Mouse (Mus musculus): ENCODE data around the gene Prap1. TPM values are rescaled to one million over a fixed set of nuclear protein-coding genes. Genes with fewer than 3 reads are reported as not detected.
"Not testable (repeated sequence)": the region's sequence is repeated elsewhere in the genome, so short reads cannot be mapped to it uniquely, and the experiment has no call there.

Prap1 gene
- polyA plus RNA-seq, 1 experiment from 2014 or later = not detected

- not testable (repeated sequence) for H3K27me3 ChIP-seq (ENCODE audit: control insufficient read depth, insufficient read depth, low read length); H3K9me3 ChIP-seq (ENCODE audit: control insufficient read depth, low read length); DNase-seq (ENCODE audit: low spot score); H3K9ac ChIP-seq (ENCODE audit: low read length); H3K4me3 ChIP-seq (ENCODE audit: low read depth, low read length); ATAC-seq (replicated peaks; ENCODE audit: low FRiP score); H3K4me1 ChIP-seq (replicated peaks; ENCODE audit: control insufficient read depth, insufficient read depth, low read length); H3K27ac ChIP-seq (ENCODE audit: low read depth, low read length); H3K4me2 ChIP-seq (ENCODE audit: low read depth, low read length, severe bottlenecking); H3K36me3 ChIP-seq (ENCODE audit: control insufficient read depth, insufficient read depth, low read length)
- 91% methylated on average over 5 of the region's 7 CpGs for WGBS
Observed at GRCm38 (mm10) chr7:140134033-140134432, 40.8 kb downstream of the Prap1 start.

GRCm38 (mm10) chr7:140135106-140135770, 42.0 kb downstream of the Prap1 start:
- Histone ChIP-seq H3K9me3 (ENCODE audit: control insufficient read depth, low read length) (no peaks in the 10 kb centered on the region), H3K4me1 (replicated peaks; ENCODE audit: control insufficient read depth, insufficient read depth, low read length) (0 out of 2 replicates have a peak, but pooled peaks cover 2% of the 10 kb centered on the region), H3K4me2 (ENCODE audit: low read depth, low read length, severe bottlenecking) (no peak overlapping the region), H3K36me3 (ENCODE audit: control insufficient read depth, insufficient read depth, low read length) (no peaks in the 10 kb centered on the region), H3K9ac (ENCODE audit: low read length) (no peak overlapping the region), H3K27me3 (ENCODE audit: control insufficient read depth, insufficient read depth, low read length) (no peaks in the 10 kb centered on the region), H3K4me3 (ENCODE audit: low read depth, low read length) (no peak overlapping the region), H3K27ac (ENCODE audit: low read depth, low read length) (no peak overlapping the region)
- no peak for ATAC-seq (replicated peaks; ENCODE audit: low FRiP score)
- no peak for DNase-seq (ENCODE audit: low spot score)
- WGBS = 93% methylated on average over 5 of the region's 5 CpGs

- Histone ChIP-seq H3K9me3 (ENCODE audit: control insufficient read depth, low read length) (no peaks in the 10 kb centered on the region), H3K4me3 (ENCODE audit: low read depth, low read length) (peak within 1 kb of the TSS; percentile 72), H3K4me1 (replicated peaks; ENCODE audit: control insufficient read depth, insufficient read depth, low read length) (0 out of 2 replicates have a peak, but pooled peaks cover 2% of the 10 kb centered on the region), H3K27me3 (ENCODE audit: control insufficient read depth, insufficient read depth, low read length) (no peaks in the 10 kb centered on the region), H3K27ac (ENCODE audit: low read depth, low read length) (peak within 1 kb of the TSS; percentile 46; the same call in 1 of the 2 replicates), H3K9ac (ENCODE audit: low read length) (peak within 1 kb of the TSS; percentile 96), H3K36me3 (ENCODE audit: control insufficient read depth, insufficient read depth, low read length) (no peaks in the 10 kb centered on the region), H3K4me2 (ENCODE audit: low read depth, low read length, severe bottlenecking) (peak within 1 kb of the TSS; percentile 85)
- ATAC-seq (replicated peaks; ENCODE audit: low FRiP score) = peak; percentile 98
- peak; percentile 98 for DNase-seq (ENCODE audit: low spot score)
- 2% methylated on average over 39 of the region's 39 CpGs for WGBS
Observed at GRCm38 (mm10) chr7:140137135-140138020, 44.2 kb downstream of the Prap1 start, which contains the start of gene Mtg1. Mtg1 (plus strand) TSS chr7:140137564.

- Histone ChIP-seq H3K4me3 (ENCODE audit: low read depth, low read length) (peak overlapping the region; percentile 72), H3K9ac (ENCODE audit: low read length) (peak overlapping the region; percentile 96), H3K36me3 (ENCODE audit: control insufficient read depth, insufficient read depth, low read length) (no peaks in the 10 kb centered on the region), H3K27me3 (ENCODE audit: control insufficient read depth, insufficient read depth, low read length) (no peaks in the 10 kb centered on the region), H3K4me2 (ENCODE audit: low read depth, low read length, severe bottlenecking) (peak overlapping the region; percentile 85), H3K27ac (ENCODE audit: low read depth, low read length) (no peak overlapping the region), H3K4me1 (replicated peaks; ENCODE audit: control insufficient read depth, insufficient read depth, low read length) (0 out of 2 replicates have a peak, but pooled peaks cover 2% of the 10 kb centered on the region), H3K9me3 (ENCODE audit: control insufficient read depth, low read length) (no peaks in the 10 kb centered on the region)
- DNase-seq (ENCODE audit: low spot score) (no peak), ATAC-seq (replicated peaks; ENCODE audit: low FRiP score) (no peak)
- WGBS = 1% methylated on average over 8 of the region's 8 CpGs
Observed at GRCm38 (mm10) chr7:140138021-140138310, 44.8 kb downstream of the Prap1 start.

- H3K9ac ChIP-seq (ENCODE audit: low read length) = no peak overlapping the region
- H3K4me1 ChIP-seq (replicated peaks; ENCODE audit: control insufficient read depth, insufficient read depth, low read length) = 0 out of 2 replicates have a peak, but pooled peaks cover 2% of the 10 kb centered on the region
- no peaks in the 10 kb centered on the region for H3K36me3 ChIP-seq (ENCODE audit: control insufficient read depth, insufficient read depth, low read length)
- H3K9me3 ChIP-seq (ENCODE audit: control insufficient read depth, low read length) = no peaks in the 10 kb centered on the region
- no peaks in the 10 kb centered on the region for H3K27me3 ChIP-seq (ENCODE audit: control insufficient read depth, insufficient read depth, low read length)
- no peak overlapping the region for H3K4me2 ChIP-seq (ENCODE audit: low read depth, low read length, severe bottlenecking)
- 8% methylated on average over 14 of the region's 14 CpGs for WGBS
- H3K27ac ChIP-seq (ENCODE audit: low read depth, low read length) = no peak overlapping the region
- ATAC-seq (replicated peaks; ENCODE audit: low FRiP score) (0 out of 2 replicates have a peak, but pooled peaks have one; percentile 22), DNase-seq (ENCODE audit: low spot score) (peak; percentile 68)
- H3K4me3 ChIP-seq (ENCODE audit: low read depth, low read length) = no peak overlapping the region
Observed at GRCm38 (mm10) chr7:140141350-140141749, 48.2 kb downstream of the Prap1 start.

GRCm38 (mm10) chr7:140144550-140144949, 51.4 kb downstream of the Prap1 start:
- Histone ChIP-seq H3K4me1 (replicated peaks; ENCODE audit: control insufficient read depth, insufficient read depth, low read length) (no peaks in the 10 kb centered on the region), H3K36me3 (ENCODE audit: control insufficient read depth, insufficient read depth, low read length) (no peaks in the 10 kb centered on the region), H3K27ac (ENCODE audit: low read depth, low read length) (no peak overlapping the region), H3K4me2 (ENCODE audit: low read depth, low read length, severe bottlenecking) (no peak overlapping the region), H3K27me3 (ENCODE audit: control insufficient read depth, insufficient read depth, low read length) (no peaks in the 10 kb centered on the region), H3K4me3 (ENCODE audit: low read depth, low read length) (no peak overlapping the region), H3K9ac (ENCODE audit: low read length) (no peak overlapping the region), H3K9me3 (ENCODE audit: control insufficient read depth, low read length) (no peaks in the 10 kb centered on the region)
- no peak for DNase-seq (ENCODE audit: low spot score)
- WGBS = 88% methylated on average over 4 of the region's 4 CpGs
- ATAC-seq (replicated peaks; ENCODE audit: low FRiP score) = no peak

Other genes starting within 250 kb of the Prap1 start
- gene Kndc1, start 198.7 kb upstream of the Prap1 start, polyA plus RNA-seq (2014; fragmentation: Nextera tagmentation; extraction: Ambion mirVana) = 0.44 and 0.59 TPM in 2 replicates
- gene Utf1, start 149.6 kb upstream of the Prap1 start, polyA plus RNA-seq (2014; fragmentation: Nextera tagmentation; extraction: Ambion mirVana) = not detected in 2 replicates
- gene 6430531B16Rik, start 114.6 kb upstream of the Prap1 start, polyA plus RNA-seq (2014; fragmentation: Nextera tagmentation; extraction: Ambion mirVana) = 0.35 and 0.77 TPM in 2 replicates
- 3.0 and 3.6 TPM in 2 replicates for gene Adam8, start 100.8 kb upstream of the Prap1 start, polyA plus RNA-seq (2014; fragmentation: Nextera tagmentation; extraction: Ambion mirVana)
- gene Zfp511, start 57.0 kb upstream of the Prap1 start, polyA plus RNA-seq (2014; fragmentation: Nextera tagmentation; extraction: Ambion mirVana) = 42.6 and 48.2 TPM in 2 replicates
- gene Tubgcp2, start 56.7 kb upstream of the Prap1 start, polyA plus RNA-seq (2014; fragmentation: Nextera tagmentation; extraction: Ambion mirVana) = 75.6 and 78.0 TPM in 2 replicates
- gene Msx3, start 44.3 kb upstream of the Prap1 start, polyA plus RNA-seq (2014; fragmentation: Nextera tagmentation; extraction: Ambion mirVana) = 2.4 and 2.6 TPM in 2 replicates
- 7.2 and 7.9 TPM in 2 replicates for gene Caly, start 10.8 kb upstream of the Prap1 start, polyA plus RNA-seq (2014; fragmentation: Nextera tagmentation; extraction: Ambion mirVana)
- gene Fuom, start 9.0 kb downstream of the Prap1 start, polyA plus RNA-seq (2014; fragmentation: Nextera tagmentation; extraction: Ambion mirVana) = 13.5 and 15.8 TPM in 2 replicates
- gene Paox, start 22.4 kb downstream of the Prap1 start, polyA plus RNA-seq (2014; fragmentation: Nextera tagmentation; extraction: Ambion mirVana) = 12.4 and 13.0 TPM in 2 replicates
- 143 and 147 TPM in 2 replicates for gene Echs1, start 23.1 kb downstream of the Prap1 start, polyA plus RNA-seq (2014; fragmentation: Nextera tagmentation; extraction: Ambion mirVana)
- gene Mtg1, start 44.2 kb downstream of the Prap1 start, polyA plus RNA-seq (2014; fragmentation: Nextera tagmentation; extraction: Ambion mirVana) = 27.8 and 34.1 TPM in 2 replicates
- 0.68 and 0.71 TPM in 2 replicates for gene Sprn, start 61.5 kb downstream of the Prap1 start, polyA plus RNA-seq (2014; fragmentation: Nextera tagmentation; extraction: Ambion mirVana)
- gene Olfr522, start 71.4 kb downstream of the Prap1 start, polyA plus RNA-seq (2014; fragmentation: Nextera tagmentation; extraction: Ambion mirVana) = not detected in 2 replicates
- not detected in 2 replicates for gene Olfr523, start 79.8 kb downstream of the Prap1 start, polyA plus RNA-seq (2014; fragmentation: Nextera tagmentation; extraction: Ambion mirVana)
- not detected in 2 replicates for gene Olfr524, start 112.6 kb downstream of the Prap1 start, polyA plus RNA-seq (2014; fragmentation: Nextera tagmentation; extraction: Ambion mirVana)
- gene Cd163l1, start 124.9 kb downstream of the Prap1 start, polyA plus RNA-seq (2014; fragmentation: Nextera tagmentation; extraction: Ambion mirVana) = 0.05 TPM in 1 of 2 replicates, not detected in the other
- gene 5830411N06Rik, start 153.9 kb downstream of the Prap1 start, polyA plus RNA-seq (2014; fragmentation: Nextera tagmentation; extraction: Ambion mirVana) = not detected in 2 replicates
- gene Olfr525, start 227.5 kb downstream of the Prap1 start, polyA plus RNA-seq (2014; fragmentation: Nextera tagmentation; extraction: Ambion mirVana) = not detected in 2 replicates
- not detected in 2 replicates for gene Olfr527, start 240.6 kb downstream of the Prap1 start, polyA plus RNA-seq (2014; fragmentation: Nextera tagmentation; extraction: Ambion mirVana)

Data from forebrain, embryonic 11.5 days (tissue).